Mouse (Mus musculus) cortical plate, adult 2 months (tissue): ENCODE results near the gene Sbk3. TPM values are rescaled to one million over a fixed set of nuclear protein-coding genes. Genes with fewer than 3 reads are reported as not detected.

ENCODE experiments used
- H3K27ac ChIP-seq: fragments of 200-500 bp; 2 replicates; pipeline ENCODE4 v1.5.1; 2012; ENCODE audit warnings: low read length, control low read depth, inconsistent platforms; ENCODE audit not compliant: insufficient read depth
- H3K4me1 ChIP-seq: fragments of 200-500 bp; 2 replicates; pipeline ENCODE4 v1.6.1; 2011; ENCODE audit warnings: low read length; ENCODE audit not compliant: control insufficient read depth, insufficient read depth
- H3K4me3 ChIP-seq: fragments of 200-500 bp; 2 replicates; pipeline ENCODE4 v1.5.1; 2011; ENCODE audit warnings: mild to moderate bottlenecking, low read length, control low read depth; ENCODE audit not compliant: insufficient read depth
- CTCF ChIP-seq: fragments of 200-500 bp; IDR thresholded peaks from 2 replicates; pipeline ENCODE4 v1.5.1; 2011; ENCODE audit warnings: mild to moderate bottlenecking, control low read depth, low read length; ENCODE audit not compliant: insufficient read depth; ENCODE audit errors: extremely low read depth
- POLR2A ChIP-seq: fragments of 200-500 bp; IDR thresholded peaks from 2 replicates; pipeline ENCODE4 v1.6.1; 2011; ENCODE audit warnings: mild to moderate bottlenecking, low read length, control low read depth; ENCODE audit not compliant: insufficient read depth; ENCODE audit errors: extremely low read depth
- polyA plus RNA-seq: library from polyadenylated mRNA; depleted of rRNA; stranded (reverse); fragments of >200 nt; gene quantifications from 2 replicates; pipeline ENCODE4 v1.2.3, GENCODE M21; 2012; rRNA removed

Sbk3 gene
- polyA plus RNA-seq, 1 experiment, result 1.2 TPM

DNA sequence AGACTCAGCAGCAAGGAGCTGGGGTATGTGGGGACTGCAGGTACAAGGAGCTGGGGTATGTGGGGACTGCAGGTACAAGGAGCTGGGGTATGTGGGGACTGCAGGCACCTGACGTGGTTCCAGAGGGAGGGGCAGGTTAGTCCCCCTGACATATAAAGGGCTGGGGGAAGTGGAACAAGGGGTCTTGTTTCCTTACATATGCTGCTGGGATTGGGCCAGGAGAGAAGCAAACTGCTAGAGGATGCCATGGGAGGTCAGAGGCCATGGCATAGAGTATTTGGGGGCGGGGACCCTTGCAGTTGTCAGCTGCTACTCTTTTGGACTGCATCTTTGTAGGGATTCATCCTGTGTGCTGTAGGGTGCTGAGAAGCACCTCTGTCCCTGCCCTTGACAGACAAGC is 53.5 kb downstream of the Sbk3 start:
- Histone ChIP-seq H3K4me1 (peaks cover 10% of the 10 kb centered on the region; the same call in 1 of the 2 replicates), H3K27ac (no peak overlapping the region), H3K4me3 (no peak overlapping the region)
- TF ChIP-seq CTCF (no peak), POLR2A (no peak)

DNA sequence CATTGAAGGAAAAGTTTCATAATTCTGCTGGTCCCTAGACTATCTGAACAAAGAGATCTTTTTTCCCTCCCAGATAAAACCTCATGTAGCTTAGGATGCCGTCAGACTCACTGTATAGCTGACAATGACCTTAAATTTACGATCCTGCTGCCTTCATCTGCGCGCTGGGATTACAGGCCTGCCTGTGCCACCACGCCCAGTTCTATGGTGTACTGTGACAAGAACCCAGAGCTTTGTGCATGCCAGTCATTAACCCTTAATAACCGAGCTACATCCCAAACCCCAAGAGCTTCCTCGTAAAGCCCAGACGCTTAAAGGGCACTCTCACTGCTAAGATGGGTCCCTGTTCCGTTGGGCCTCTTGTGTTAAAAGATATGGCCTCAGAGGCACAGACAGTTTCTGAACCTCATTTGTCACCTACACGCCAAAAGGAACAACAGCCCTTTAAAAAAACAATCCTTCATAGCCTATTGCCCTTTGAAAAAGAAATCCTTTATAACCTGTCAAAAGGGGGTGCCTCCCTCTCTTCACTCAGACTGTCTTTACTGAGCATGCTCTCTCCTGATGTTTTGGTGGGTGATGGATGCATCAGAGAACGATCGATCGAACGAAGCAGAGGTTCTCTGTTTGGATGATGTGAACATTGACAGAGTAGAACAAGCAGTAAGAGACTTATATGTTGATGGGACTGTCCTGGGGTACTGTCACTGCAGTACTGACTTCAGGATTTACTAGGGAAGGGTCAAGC is 55.1 kb downstream of the Sbk3 start:
- peaks cover 8% of the 10 kb centered on the region; the same call in 1 of the 2 replicates for H3K4me1 ChIP-seq
- 0 out of 2 replicates have a peak, but pooled peaks have one; percentile 9 for TF ChIP-seq POLR2A
- no peak for TF ChIP-seq CTCF
- H3K4me3 ChIP-seq, result peak overlapping the region; percentile 84
- H3K27ac ChIP-seq, result peak overlapping the region; percentile 73

Other genes with a start within 250 kb of the Sbk3 start
- 0.09 TPM in 1 of 2 replicates, not detected in the other for gene Tmem150b, start 245.9 kb downstream of the Sbk3 start, polyA plus RNA-seq
- 60.1 and 66.9 TPM in 2 replicates for gene Kmt5c, start 231.1 kb downstream of the Sbk3 start, polyA plus RNA-seq
- gene Cox6b2, start 218.1 kb downstream of the Sbk3 start, polyA plus RNA-seq, result 15.1 and 20.3 TPM in 2 replicates
- not detected in 2 replicates for gene Fam71e2, start 199.9 kb downstream of the Sbk3 start, polyA plus RNA-seq
- gene Il11, start 188.3 kb downstream of the Sbk3 start, polyA plus RNA-seq, result 0.35 and 0.36 TPM in 2 replicates
- gene Tmem190, start 188.2 kb downstream of the Sbk3 start, polyA plus RNA-seq, result not detected in 2 replicates
- 4.6 and 4.9 TPM in 2 replicates for gene Tmem238, start 181.5 kb downstream of the Sbk3 start, polyA plus RNA-seq
- 257 and 299 TPM in 2 replicates for gene Rpl28, start 178.3 kb downstream of the Sbk3 start, polyA plus RNA-seq
- 177 and 181 TPM in 2 replicates for gene Ube2s, start 158.6 kb downstream of the Sbk3 start, polyA plus RNA-seq
- 135 and 143 TPM in 2 replicates for gene Shisa7, start 126.5 kb downstream of the Sbk3 start, polyA plus RNA-seq
- 12.3 and 15.7 TPM in 2 replicates for gene Isoc2b, start 100.9 kb downstream of the Sbk3 start, polyA plus RNA-seq
- gene Isoc2a, start 94.0 kb downstream of the Sbk3 start, polyA plus RNA-seq, result 11.7 and 11.8 TPM in 2 replicates
- gene Gm36210, start 64.7 kb downstream of the Sbk3 start, polyA plus RNA-seq, result 0.31 and 0.32 TPM in 2 replicates
- 9.7 TPM in 2 replicates for gene Zfp628, start 56.0 kb downstream of the Sbk3 start, polyA plus RNA-seq
- gene Nat14, start 49.1 kb downstream of the Sbk3 start, polyA plus RNA-seq, result 91.7 and 94.0 TPM in 2 replicates
- 3.8 and 4.1 TPM in 2 replicates for gene Ssc5d, start 45.4 kb downstream of the Sbk3 start, polyA plus RNA-seq
- gene Sbk2, start 6.8 kb downstream of the Sbk3 start, polyA plus RNA-seq, result 0.32 and 0.48 TPM in 2 replicates
- 38.0 and 39.2 TPM in 2 replicates for gene Zfp579, start 25.0 kb upstream of the Sbk3 start, polyA plus RNA-seq
- gene Zfp524, start 43.2 kb upstream of the Sbk3 start, polyA plus RNA-seq, result 15.3 and 15.6 TPM in 2 replicates
- gene Fiz1, start 43.5 kb upstream of the Sbk3 start, polyA plus RNA-seq, result 21.5 TPM in 2 replicates
- not detected in 2 replicates for gene Gm44973, start 44.3 kb upstream of the Sbk3 start, polyA plus RNA-seq
- 28.7 and 30.0 TPM in 2 replicates for gene Zfp865, start 49.2 kb upstream of the Sbk3 start, polyA plus RNA-seq
- 68.6 and 70.2 TPM in 2 replicates for gene Ccdc106, start 49.4 kb upstream of the Sbk3 start, polyA plus RNA-seq
- not detected in 2 replicates for gene 4632433K11Rik, start 63.0 kb upstream of the Sbk3 start, polyA plus RNA-seq
- 5.7 and 6.5 TPM in 2 replicates for gene Zfp784, start 67.3 kb upstream of the Sbk3 start, polyA plus RNA-seq
- 34.4 and 36.9 TPM in 2 replicates for gene Zfp580, start 80.4 kb upstream of the Sbk3 start, polyA plus RNA-seq
- 184 TPM in 2 replicates for gene U2af2, start 91.0 kb upstream of the Sbk3 start, polyA plus RNA-seq
- 420 and 464 TPM in 2 replicates for gene Epn1, start 109.1 kb upstream of the Sbk3 start, polyA plus RNA-seq
- gene Rfpl4, start 145.8 kb upstream of the Sbk3 start, polyA plus RNA-seq, result not detected in 2 replicates
- 0.27 and 0.36 TPM in 2 replicates for gene Rasl2-9, start 154.8 kb upstream of the Sbk3 start, polyA plus RNA-seq
- gene Vmn1r55, start 178.5 kb upstream of the Sbk3 start, polyA plus RNA-seq, result not detected in 2 replicates
- gene Vmn1r56, start 225.6 kb upstream of the Sbk3 start, polyA plus RNA-seq, result not detected in 2 replicates
- not detected in 2 replicates for gene Vmn1r57, start 247.3 kb upstream of the Sbk3 start, polyA plus RNA-seq